8 mouse cellular contexts compared by ENCODE assay signal in genomic region chr11:106084911-106085561, GRCm38 (mm10). TPM values are rescaled to one million over a fixed set of nuclear protein-coding genes. Genes with fewer than 3 reads are reported as not detected.
DNase-seq lines count a peak whose midpoint lies in the region; ATAC-seq lines count a peak whose summit lies in the region.

No protein-coding gene starts in this region.

- no peaks in the 10 kb centered on the region for H3K36me3 ChIP-seq in hindbrain, embryonic 14.5 days (replicated peaks; ENCODE audit: control insufficient read depth, insufficient read depth)

- under 1% methylated on average over 48 of the region's 61 CpGs for WGBS in hindbrain, embryonic 14.5 days

- ATAC-seq in hindbrain, embryonic 14.5 days (ENCODE audit: low FRiP score) = peak; percentile 38

- H3K4me1 ChIP-seq in hindbrain, embryonic 14.5 days (replicated peaks; ENCODE audit: control insufficient read depth, insufficient read depth, low read length) = peaks cover 16% of the 10 kb centered on the region

- H3K27me3 ChIP-seq in hindbrain, embryonic 14.5 days (ENCODE audit: control insufficient read depth, insufficient read depth, low read length) = no peaks in the 10 kb centered on the region

- H3K4me2 ChIP-seq in hindbrain, embryonic 14.5 days (replicated peaks) = peak overlapping the region; percentile 65

- peak; percentile 75 for DNase-seq in R1 (ENCODE audit: low read depth, low spot score)
- peak; percentile 86 to 87 for DNase-seq in cerebellum, postnatal 10 days
- DNase-seq in frontal cortex, postnatal 25 days (ENCODE audit: low spot score in 2 of 2) = peak; percentile 37 to 38
- peak; percentile 63 for DNase-seq in hindbrain, embryonic 14.5 days (ENCODE audit: low spot score)
- DNase-seq in left cerebral cortex, adult 11 months (ENCODE audit: low spot score) = peak; percentile 30
- peak; percentile 81 for DNase-seq in lung, postnatal 36 days
- peak; percentile 82 for DNase-seq in retina, postnatal 1 day
- peak; percentile 84 for DNase-seq in thymus, postnatal 4 days

- peak overlapping the region; percentile 98 for H3K4me3 ChIP-seq in hindbrain, embryonic 14.5 days (replicated peaks; ENCODE audit: low read length)

- peak overlapping the region; percentile 96 for H3K27ac ChIP-seq in hindbrain, embryonic 14.5 days

- H3K9ac ChIP-seq in hindbrain, embryonic 14.5 days = peak overlapping the region; percentile 92

- no peaks in the 10 kb centered on the region for H3K9me3 ChIP-seq in hindbrain, embryonic 14.5 days (ENCODE audit: control insufficient read depth, low read length)

RNA-seq across cellular contexts. Expression of gene Map3k3, which starts 0.6 kb away (rescaled TPM):
- 16.5 and 18.7 TPM in 2 replicates for polyA plus RNA-seq in hindbrain, embryonic 14.5 days (2014; fragmentation: Nextera tagmentation; extraction: Ambion mirVana)

RNA-seq across cellular contexts. Expression of gene Taco1, which starts 19.2 kb away (rescaled TPM):
- 5.0 and 5.9 TPM in 2 replicates for polyA plus RNA-seq in hindbrain, embryonic 14.5 days (2014; fragmentation: Nextera tagmentation; extraction: Ambion mirVana)

RNA-seq across cellular contexts. Expression of gene Dcaf7, which starts 48.4 kb away (rescaled TPM):
- 156 and 176 TPM in 2 replicates for polyA plus RNA-seq in hindbrain, embryonic 14.5 days (2014; fragmentation: Nextera tagmentation; extraction: Ambion mirVana)

Comparison
In these comparisons a context has a peak if more than half of its experiments do, and no peak if none do; other contexts are left out.
1. Peak in every context shown above with its lines: DNase-seq, ATAC-seq, H3K4me3 ChIP-seq and H3K27ac ChIP-seq.
2. DNase-seq: peak in every context shown above with its lines; median percentile 86 in cerebellum, postnatal 10 days; 84 in thymus, postnatal 4 days; 82 in retina, postnatal 1 day; 81 in lung, postnatal 36 days; 75 in R1; 63 in hindbrain, embryonic 14.5 days; 38 in frontal cortex, postnatal 25 days; 30 in left cerebral cortex, adult 11 months.